Mouse (Mus musculus) c-Kit-negative CD71-positive TER-119-positive erythroid progenitor cells, embryonic 14.5 days (primary cell): ENCODE measurements around the gene Gsdma3.
A peak's percentile ranks its signal among the peaks of the same experiment; 100 is the strongest.
"Not testable (repeated sequence)": the region's sequence is repeated elsewhere in the genome, so short reads cannot be mapped to it uniquely, and the experiment has no call there.

ENCODE experiments used
- DNase-seq: peaks from one replicate; pipeline ENCODE4 v3.0.0-alpha.2; 2013; ENCODE audit warnings: low read depth, low spot score

Gsdma3 gene

DNA sequence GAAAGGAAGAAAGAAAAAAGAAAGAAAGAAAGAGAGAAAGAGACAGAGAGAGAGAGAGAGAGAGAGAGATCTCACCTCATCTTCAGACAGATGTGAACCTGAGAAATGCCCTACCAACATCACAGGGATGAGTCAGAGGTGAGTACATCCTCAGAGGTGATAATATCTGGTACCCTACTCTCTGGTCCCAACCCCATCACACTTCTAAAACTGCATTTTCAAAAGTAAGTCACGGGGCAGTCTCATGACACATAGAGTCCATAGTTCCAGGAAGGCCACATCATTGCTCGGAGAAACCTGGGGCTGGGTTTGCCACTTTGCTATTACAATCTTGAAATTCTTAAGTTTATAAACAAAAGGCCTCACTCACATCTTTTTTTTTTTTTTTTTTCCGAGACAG, 30.2 kb upstream of the Gsdma3 start:
- no peak for DNase-seq

DNA sequence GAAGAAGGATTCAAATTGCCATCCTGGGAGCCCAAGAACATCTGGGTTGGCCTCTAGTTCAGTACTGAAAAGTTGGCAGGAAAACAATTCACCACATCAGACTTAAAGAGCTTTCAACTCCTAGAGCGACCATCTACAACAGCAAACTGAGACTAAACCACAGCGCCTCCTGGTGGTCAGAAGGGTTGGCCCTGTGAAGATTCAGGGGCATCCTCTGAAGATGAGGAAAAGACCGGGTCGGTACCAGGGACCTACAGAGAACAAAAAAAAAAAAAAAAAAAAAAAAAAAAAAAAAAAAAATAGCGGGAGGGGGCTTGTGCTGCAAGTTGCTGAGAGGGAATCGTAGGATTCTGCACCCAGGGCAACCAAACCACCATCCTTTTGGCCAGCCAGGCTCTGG, 28.8 kb upstream of the Gsdma3 start:
- DNase-seq, result peak; percentile 78

DNA sequence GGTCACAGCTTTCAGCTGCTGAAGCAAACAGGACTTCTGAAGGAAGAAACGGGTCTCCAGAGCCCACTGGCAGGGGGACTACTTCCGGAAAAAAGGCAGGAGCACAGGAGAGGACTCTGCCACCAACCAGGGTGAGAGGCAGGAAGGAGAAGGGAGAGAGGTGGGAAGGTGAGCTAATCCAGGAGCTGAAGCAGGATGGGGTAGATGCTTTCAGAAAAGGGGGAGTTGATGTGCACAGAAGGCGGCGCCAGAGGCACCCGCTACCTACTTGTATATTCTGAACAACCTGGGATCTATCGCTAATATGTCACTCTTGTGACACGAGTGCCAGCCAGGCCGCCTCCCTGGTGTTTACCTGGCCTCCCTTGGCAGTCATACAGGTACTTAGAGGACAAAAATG, 28.2 kb upstream of the Gsdma3 start, which contains the start of gene Lrrc3c:
Gene Lrrc3c (plus strand): TSS at position 301 of the 400 bp plus-strand sequence.
- no peak for DNase-seq

- no peak for DNase-seq
Observed at GRCm38 (mm10) chr11:98598851-98599290, 27.3 kb upstream of the Gsdma3 start.

DNA sequence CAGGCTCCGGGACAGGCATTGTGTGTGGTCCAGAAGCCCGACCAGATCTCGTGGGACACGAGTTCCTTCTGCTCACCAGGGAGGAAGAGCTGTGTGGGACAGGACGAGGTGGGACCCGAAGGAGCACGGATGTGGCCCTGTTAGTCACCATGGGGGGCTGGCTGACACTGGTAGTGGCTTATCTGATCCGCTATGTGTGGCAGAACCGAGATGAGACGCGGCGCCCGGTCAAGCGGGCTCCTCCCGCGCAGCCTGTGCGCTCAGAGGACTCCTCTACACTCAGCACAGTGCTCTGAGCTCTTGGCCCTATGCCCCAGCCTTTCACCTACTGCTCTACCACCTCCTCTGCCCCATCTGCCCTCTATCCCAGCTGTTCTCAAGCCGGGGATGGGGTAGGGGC, 26.9 kb upstream of the Gsdma3 start:
- no peak for DNase-seq

- no peak for DNase-seq
Observed at GRCm38 (mm10) chr11:98602090-98602690, 24.0 kb upstream of the Gsdma3 start.

DNA sequence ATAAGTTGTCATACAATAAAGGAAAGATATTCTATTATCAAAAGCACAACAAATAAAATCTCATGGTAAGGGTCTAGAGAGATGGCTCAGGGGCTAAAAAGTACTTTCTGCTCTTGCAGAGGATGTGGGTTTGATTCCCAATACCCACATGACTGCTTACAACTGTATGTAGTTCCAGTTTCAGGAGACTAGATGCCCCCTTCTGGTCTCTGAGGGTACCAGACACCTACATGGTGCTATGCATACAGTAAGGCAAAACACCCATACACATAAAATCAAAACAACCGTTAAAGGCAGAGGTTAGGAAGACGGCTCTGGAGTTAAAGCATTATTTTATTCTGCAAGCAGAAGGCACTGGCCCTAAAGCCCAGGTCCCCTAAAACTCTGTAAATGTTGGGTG, 22.2 kb upstream of the Gsdma3 start:
- DNase-seq, result no peak

DNA sequence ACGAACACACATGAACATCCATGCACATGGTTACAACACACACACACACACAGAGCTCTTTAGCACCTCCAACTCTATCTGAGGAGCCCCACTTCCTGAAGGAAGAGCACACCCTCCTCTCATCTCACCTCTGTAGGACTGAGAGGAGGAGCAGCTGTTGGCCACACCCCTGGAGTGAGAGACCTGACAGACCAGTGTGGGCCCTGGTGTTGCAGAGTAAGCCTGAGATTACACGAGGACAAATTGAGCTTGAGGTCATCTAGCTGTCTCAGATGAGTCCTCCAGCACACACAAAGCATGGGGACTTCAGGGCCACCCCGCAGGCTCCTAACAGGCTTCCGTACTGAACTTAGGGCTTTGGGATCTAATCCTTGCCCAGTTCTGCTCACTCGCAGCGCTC, 21.2 kb upstream of the Gsdma3 start:
- DNase-seq, result not testable (repeated sequence)

GRCm38 (mm10) chr11:98606763-98607162, 19.4 kb upstream of the Gsdma3 start:
- DNase-seq, result peak; percentile 47

GRCm38 (mm10) chr11:98620791-98621190, 5.4 kb upstream of the Gsdma3 start:
- no peak for DNase-seq

DNA sequence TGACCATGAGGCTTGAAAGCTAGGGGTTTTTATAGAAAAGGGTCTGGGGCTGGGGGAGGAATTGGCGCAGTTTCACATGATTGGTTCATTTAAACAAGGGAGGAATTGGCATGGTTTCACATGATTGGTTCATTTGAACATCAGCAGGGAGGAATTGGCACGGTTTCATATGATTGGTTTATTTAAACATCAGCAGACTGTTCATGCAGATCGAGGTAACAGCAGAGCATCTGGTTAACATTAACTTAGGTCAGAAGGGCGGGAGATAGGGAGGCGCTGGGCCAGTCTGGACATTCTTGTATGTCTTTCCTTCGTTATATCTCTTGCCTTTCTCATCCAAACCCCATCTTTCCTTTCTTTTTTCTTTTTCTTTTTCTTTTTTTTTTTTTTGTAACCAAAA, 2.2 kb upstream of the Gsdma3 start:
- not testable (repeated sequence) for DNase-seq

- not testable (repeated sequence) for DNase-seq
Observed at GRCm38 (mm10) chr11:98624381-98624780, 1.8 kb upstream of the Gsdma3 start.

GRCm38 (mm10) chr11:98628706-98629105, 2.5 kb downstream of the Gsdma3 start:
- DNase-seq, result no peak

- no peak for DNase-seq
Observed at GRCm38 (mm10) chr11:98630646-98631045, 4.5 kb downstream of the Gsdma3 start.

- not testable (repeated sequence) for DNase-seq
Observed at GRCm38 (mm10) chr11:98635312-98635970, 9.3 kb downstream of the Gsdma3 start.

DNA sequence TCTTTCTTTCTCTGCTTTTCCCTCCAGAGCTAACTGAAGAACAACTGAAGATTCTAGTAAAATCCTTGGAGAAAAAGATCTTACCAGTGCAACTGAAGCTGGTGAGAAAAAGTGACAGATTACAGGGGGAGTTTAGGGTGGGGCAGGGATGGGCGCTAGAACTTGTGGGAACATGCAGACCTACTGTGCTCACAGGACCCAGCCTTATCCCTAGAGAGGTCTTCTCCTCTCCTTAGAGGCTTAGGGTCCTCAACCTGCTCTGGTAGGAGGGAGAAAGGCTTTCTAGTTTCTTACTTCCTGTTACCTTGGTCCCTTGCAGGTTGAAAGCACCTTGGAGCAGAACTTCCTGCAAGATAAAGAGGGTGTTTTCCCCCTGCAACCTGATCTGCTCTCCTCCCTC, 11.3 kb downstream of the Gsdma3 start:
- DNase-seq, result no peak

DNA sequence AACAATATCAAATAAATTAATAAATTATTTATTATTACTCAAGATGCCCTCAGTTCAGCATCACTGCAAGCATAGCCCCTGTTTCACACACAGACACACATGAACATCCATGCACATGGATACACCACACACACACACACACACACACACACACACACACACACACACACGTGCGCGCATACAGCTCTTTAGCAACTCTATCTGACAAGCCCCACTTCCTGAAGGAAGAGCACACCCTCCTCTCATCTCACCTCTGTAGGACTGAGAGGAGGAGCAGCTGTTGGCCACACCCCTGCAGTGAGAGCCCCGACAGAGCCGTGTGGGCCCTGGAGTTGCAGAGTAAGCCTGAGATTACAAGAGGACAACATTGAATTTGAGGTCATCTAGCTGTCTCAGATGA, 13.9 kb downstream of the Gsdma3 start:
- DNase-seq, result no peak

- DNase-seq, result no peak
Observed at GRCm38 (mm10) chr11:98644757-98645156, 18.6 kb downstream of the Gsdma3 start.

GRCm38 (mm10) chr11:98645946-98646345, 19.8 kb downstream of the Gsdma3 start:
- no peak for DNase-seq

- no peak for DNase-seq
Observed at GRCm38 (mm10) chr11:98646459-98646858, 20.3 kb downstream of the Gsdma3 start, which contains the start of gene Gsdma2. Gsdma2 (plus strand) TSS chr11:98646759.

GRCm38 (mm10) chr11:98655076-98655475, 28.9 kb downstream of the Gsdma3 start:
- DNase-seq, result not testable (repeated sequence)

- peak; percentile 44 for DNase-seq
Observed at GRCm38 (mm10) chr11:98660517-98660916, 34.4 kb downstream of the Gsdma3 start.

GRCm38 (mm10) chr11:98664091-98664490, 37.9 kb downstream of the Gsdma3 start, which contains the start of gene Gsdma:
Gsdma (plus strand) TSS chr11:98664351.
- no peak for DNase-seq
